Mouse (Mus musculus): ENCODE results near the gene Gm5134.

DNA sequence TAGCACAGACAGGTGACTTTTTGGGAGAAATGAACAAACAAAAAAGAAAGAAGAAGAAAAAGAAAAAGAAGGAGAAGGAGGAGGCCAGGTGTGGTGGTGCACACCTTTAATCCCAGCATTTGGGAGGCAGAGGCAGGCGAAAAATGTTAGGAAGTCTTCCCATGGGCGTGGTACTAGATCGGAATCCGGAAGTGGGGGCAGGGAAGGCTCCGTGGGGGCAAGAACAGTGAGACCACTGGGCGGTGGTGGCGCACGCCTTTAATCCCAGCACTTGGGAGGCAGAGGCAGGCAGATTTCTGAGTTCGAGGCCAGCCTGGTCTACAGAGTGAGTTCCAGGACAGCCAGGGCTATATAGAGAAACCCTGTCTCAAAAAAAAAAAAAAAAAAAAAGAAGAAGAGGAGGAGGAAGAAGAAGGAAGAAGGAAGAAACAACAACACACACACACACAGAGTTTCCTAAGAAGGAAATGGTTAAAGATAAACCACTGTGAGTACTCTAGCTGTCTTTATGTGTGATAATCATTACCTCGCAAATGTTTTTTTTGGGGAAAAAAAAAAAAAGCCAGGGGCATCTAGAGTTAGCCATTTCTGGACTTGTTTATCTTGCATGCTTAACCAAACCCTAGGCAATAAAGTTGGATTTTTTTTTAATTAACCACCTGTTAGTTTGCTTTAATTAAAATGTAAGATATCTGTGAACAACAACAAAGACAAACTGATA lies 71.3 kb downstream of the Gm5134 start:
- TF ChIP-seq ZC3H11A (IDR thresholded peaks at IDR 0.05; ENCODE audit: borderline replicate concordance, low read depth, low read length), result no peak
- no peak for TF ChIP-seq CHD2 (IDR thresholded peaks at IDR 0.05; ENCODE audit: low read depth, low read length)
- TF ChIP-seq MAFK (IDR thresholded peaks at IDR 0.05; ENCODE audit: insufficient read depth, low read depth, low read length), result no peak
